Mouse (Mus musculus) common myeloid progenitor, adult 5-6 weeks (primary cell): ENCODE measurements around the gene Aoah. TPM values are rescaled to one million over a fixed set of nuclear protein-coding genes. Genes with fewer than 3 reads are reported as not detected.
A peak's percentile ranks its signal among the peaks of the same experiment; 100 is the strongest.

ENCODE experiments used
- ATAC-seq: replicated peaks from 2 replicates; pipeline ENCODE4 v1.8.0; 2016; ENCODE audit warnings: low read depth, mild to moderate bottlenecking, moderate TSS enrichment, inconsistent platforms; ENCODE audit not compliant: poor library complexity, severe bottlenecking
- total RNA-seq: library from RNA; stranded (forward); fragments of 200-1000, 187-1606 nt; gene quantifications from 2 replicates; pipeline ENCODE4 v1.2.3, GENCODE M21; 2017

The Aoah gene
- total RNA-seq = 1.3 and 2.3 TPM in 2 replicates

GRCm38 (mm10) chr13:20793901-20794300, at the start of gene Aoah:
Gene Aoah (plus strand): TSS chr13:20794113.
- ATAC-seq = peak; percentile 85

GRCm38 (mm10) chr13:20754843-20755242, 39.1 kb upstream of the Aoah start:
- no peak for ATAC-seq

GRCm38 (mm10) chr13:20783648-20784047, 10.3 kb upstream of the Aoah start:
- no peak for ATAC-seq

GRCm38 (mm10) chr13:20784060-20784459, 9.9 kb upstream of the Aoah start:
- no peak for ATAC-seq

- no peak for ATAC-seq
Measured at GRCm38 (mm10) chr13:20785960-20786359, 8.0 kb upstream of the Aoah start.

GRCm38 (mm10) chr13:20786825-20787245, 7.1 kb upstream of the Aoah start:
- 0 out of 2 replicates have a peak, but pooled peaks have one; percentile 50 for ATAC-seq

GRCm38 (mm10) chr13:20787952-20788351, 6.0 kb upstream of the Aoah start:
- ATAC-seq = peak; percentile 45; the same call in 1 of the 2 replicates

GRCm38 (mm10) chr13:20796651-20797050, 2.7 kb downstream of the Aoah start:
- no peak for ATAC-seq

GRCm38 (mm10) chr13:20798536-20798935, 4.6 kb downstream of the Aoah start:
- no peak for ATAC-seq

GRCm38 (mm10) chr13:20799772-20800171, 5.9 kb downstream of the Aoah start:
- ATAC-seq = peak; percentile 34; the same call in 1 of the 2 replicates

GRCm38 (mm10) chr13:20800569-20800968, 6.7 kb downstream of the Aoah start:
- no peak for ATAC-seq

GRCm38 (mm10) chr13:20811782-20812406, 18.0 kb downstream of the Aoah start:
- ATAC-seq = no peak

GRCm38 (mm10) chr13:20816385-20816784, 22.5 kb downstream of the Aoah start:
- ATAC-seq = no peak

- no peak for ATAC-seq
Measured at GRCm38 (mm10) chr13:20820712-20821328, 26.9 kb downstream of the Aoah start.

- no peak for ATAC-seq
Measured at GRCm38 (mm10) chr13:20828728-20829127, 34.8 kb downstream of the Aoah start.

GRCm38 (mm10) chr13:20829181-20829900, 35.4 kb downstream of the Aoah start:
- no peak for ATAC-seq

- no peak for ATAC-seq
Measured at GRCm38 (mm10) chr13:20855893-20856292, 62.0 kb downstream of the Aoah start.

- no peak for ATAC-seq
Measured at GRCm38 (mm10) chr13:20899372-20899771, 105.5 kb downstream of the Aoah start.

GRCm38 (mm10) chr13:20900396-20900971, 106.6 kb downstream of the Aoah start:
- no peak for ATAC-seq

GRCm38 (mm10) chr13:20900972-20901457, 107.1 kb downstream of the Aoah start:
- no peak for ATAC-seq
